Mouse (Mus musculus): ENCODE results near the gene Wdr35. TPM values are rescaled to one million over a fixed set of nuclear protein-coding genes. Genes with fewer than 3 reads are reported as not detected.
"Not testable (repeated sequence)": the region's sequence is repeated elsewhere in the genome, so short reads cannot be mapped to it uniquely, and the experiment has no call there.

Wdr35 gene
- total RNA-seq, 1 experiment from 2014 or later = 0.67 TPM

GRCm38 (mm10) chr12:8998318-8998717 is 24.6 kb downstream of the Wdr35 start:
- no peak for ATAC-seq (replicated peaks; ENCODE audit: insufficient number of reproducible peaks, low FRiP score, low TSS enrichment, poor library complexity, severe bottlenecking)

GRCm38 (mm10) chr12:9002038-9002648 is 28.5 kb downstream of the Wdr35 start:
- ATAC-seq (replicated peaks; ENCODE audit: insufficient number of reproducible peaks, low FRiP score, low TSS enrichment, poor library complexity, severe bottlenecking) = peak; percentile 87

GRCm38 (mm10) chr12:9007146-9007545 is 33.5 kb downstream of the Wdr35 start:
- ATAC-seq (replicated peaks; ENCODE audit: insufficient number of reproducible peaks, low FRiP score, low TSS enrichment, poor library complexity, severe bottlenecking) = no peak

- ATAC-seq (replicated peaks; ENCODE audit: insufficient number of reproducible peaks, low FRiP score, low TSS enrichment, poor library complexity, severe bottlenecking) = no peak
Observed at GRCm38 (mm10) chr12:9007811-9008210, 34.1 kb downstream of the Wdr35 start.

- no peak for ATAC-seq (replicated peaks; ENCODE audit: insufficient number of reproducible peaks, low FRiP score, low TSS enrichment, poor library complexity, severe bottlenecking)
Observed at GRCm38 (mm10) chr12:9010311-9010710, 36.6 kb downstream of the Wdr35 start.

GRCm38 (mm10) chr12:9016376-9016775 is 42.7 kb downstream of the Wdr35 start:
- ATAC-seq (replicated peaks; ENCODE audit: insufficient number of reproducible peaks, low FRiP score, low TSS enrichment, poor library complexity, severe bottlenecking) = no peak

- ATAC-seq (replicated peaks; ENCODE audit: insufficient number of reproducible peaks, low FRiP score, low TSS enrichment, poor library complexity, severe bottlenecking) = no peak
Observed at GRCm38 (mm10) chr12:9020431-9020830, 46.7 kb downstream of the Wdr35 start.

GRCm38 (mm10) chr12:9020986-9021385 is 47.3 kb downstream of the Wdr35 start:
- no peak for ATAC-seq (replicated peaks; ENCODE audit: insufficient number of reproducible peaks, low FRiP score, low TSS enrichment, poor library complexity, severe bottlenecking)

- no peak for ATAC-seq (replicated peaks; ENCODE audit: insufficient number of reproducible peaks, low FRiP score, low TSS enrichment, poor library complexity, severe bottlenecking)
Observed at GRCm38 (mm10) chr12:9023031-9023430, 49.3 kb downstream of the Wdr35 start.

- no peak for ATAC-seq (replicated peaks; ENCODE audit: insufficient number of reproducible peaks, low FRiP score, low TSS enrichment, poor library complexity, severe bottlenecking)
Observed at GRCm38 (mm10) chr12:9024071-9024470, 50.4 kb downstream of the Wdr35 start.

GRCm38 (mm10) chr12:9024736-9025135 is 51.0 kb downstream of the Wdr35 start:
- no peak for ATAC-seq (replicated peaks; ENCODE audit: insufficient number of reproducible peaks, low FRiP score, low TSS enrichment, poor library complexity, severe bottlenecking)

- no peak for ATAC-seq (replicated peaks; ENCODE audit: insufficient number of reproducible peaks, low FRiP score, low TSS enrichment, poor library complexity, severe bottlenecking)
Observed at GRCm38 (mm10) chr12:9026843-9027242, 53.2 kb downstream of the Wdr35 start.

GRCm38 (mm10) chr12:9028816-9029215 is 55.1 kb downstream of the Wdr35 start:
- ATAC-seq (replicated peaks; ENCODE audit: insufficient number of reproducible peaks, low FRiP score, low TSS enrichment, poor library complexity, severe bottlenecking) = not testable (repeated sequence)

GRCm38 (mm10) chr12:9029506-9029887 is 55.8 kb downstream of the Wdr35 start:
- ATAC-seq (replicated peaks; ENCODE audit: insufficient number of reproducible peaks, low FRiP score, low TSS enrichment, poor library complexity, severe bottlenecking) = no peak

GRCm38 (mm10) chr12:9029888-9030723 is 56.4 kb downstream of the Wdr35 start, which contains the start of gene Ttc32:
Gene Ttc32, plus strand, starts transcription at chr12:9029997.
- ATAC-seq (replicated peaks; ENCODE audit: insufficient number of reproducible peaks, low FRiP score, low TSS enrichment, poor library complexity, severe bottlenecking) = peak; percentile 85

- ATAC-seq (replicated peaks; ENCODE audit: insufficient number of reproducible peaks, low FRiP score, low TSS enrichment, poor library complexity, severe bottlenecking) = no peak
Observed at GRCm38 (mm10) chr12:9031166-9031565, 57.5 kb downstream of the Wdr35 start.

GRCm38 (mm10) chr12:9033140-9033539 is 59.4 kb downstream of the Wdr35 start:
- no peak for ATAC-seq (replicated peaks; ENCODE audit: insufficient number of reproducible peaks, low FRiP score, low TSS enrichment, poor library complexity, severe bottlenecking)

- ATAC-seq (replicated peaks; ENCODE audit: insufficient number of reproducible peaks, low FRiP score, low TSS enrichment, poor library complexity, severe bottlenecking) = no peak
Observed at GRCm38 (mm10) chr12:9036409-9036808, 62.7 kb downstream of the Wdr35 start.

GRCm38 (mm10) chr12:9040177-9040576 is 66.5 kb downstream of the Wdr35 start:
- ATAC-seq (replicated peaks; ENCODE audit: insufficient number of reproducible peaks, low FRiP score, low TSS enrichment, poor library complexity, severe bottlenecking) = no peak

- ATAC-seq (replicated peaks; ENCODE audit: insufficient number of reproducible peaks, low FRiP score, low TSS enrichment, poor library complexity, severe bottlenecking) = no peak
Observed at GRCm38 (mm10) chr12:9040686-9041085, 67.0 kb downstream of the Wdr35 start.

Data from monocyte, adult 5-6 weeks (primary cell).